Mouse (Mus musculus): ENCODE measurements around the gene Gm20388. TPM values are rescaled to one million over a fixed set of nuclear protein-coding genes. Genes with fewer than 3 reads are reported as not detected.

Gm20388 gene
- total RNA-seq, 2 experiments from 2014 or later = 1.9 to 2.0 TPM

DNA sequence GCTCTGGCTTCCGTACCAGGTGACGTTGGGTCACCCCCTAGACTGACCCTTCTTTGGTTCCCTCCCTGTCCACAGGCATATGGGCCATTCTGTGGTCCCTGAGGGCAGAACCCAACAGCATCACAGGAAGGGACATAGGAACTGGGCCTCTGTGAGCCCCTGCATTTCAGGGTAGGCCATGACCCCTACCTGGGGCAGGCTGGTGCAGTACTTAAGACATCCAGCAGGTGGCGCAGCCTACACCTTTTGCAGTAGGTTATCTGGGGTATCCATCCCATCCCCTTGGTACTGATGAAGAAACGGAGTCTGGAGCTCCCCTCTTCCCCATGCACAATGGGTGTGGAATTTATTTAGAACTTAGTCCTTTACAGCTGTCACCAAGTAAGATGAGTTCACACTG lies 1783.8 kb downstream of the Gm20388 start:
- peak; percentile 58 for DNase-seq

DNA sequence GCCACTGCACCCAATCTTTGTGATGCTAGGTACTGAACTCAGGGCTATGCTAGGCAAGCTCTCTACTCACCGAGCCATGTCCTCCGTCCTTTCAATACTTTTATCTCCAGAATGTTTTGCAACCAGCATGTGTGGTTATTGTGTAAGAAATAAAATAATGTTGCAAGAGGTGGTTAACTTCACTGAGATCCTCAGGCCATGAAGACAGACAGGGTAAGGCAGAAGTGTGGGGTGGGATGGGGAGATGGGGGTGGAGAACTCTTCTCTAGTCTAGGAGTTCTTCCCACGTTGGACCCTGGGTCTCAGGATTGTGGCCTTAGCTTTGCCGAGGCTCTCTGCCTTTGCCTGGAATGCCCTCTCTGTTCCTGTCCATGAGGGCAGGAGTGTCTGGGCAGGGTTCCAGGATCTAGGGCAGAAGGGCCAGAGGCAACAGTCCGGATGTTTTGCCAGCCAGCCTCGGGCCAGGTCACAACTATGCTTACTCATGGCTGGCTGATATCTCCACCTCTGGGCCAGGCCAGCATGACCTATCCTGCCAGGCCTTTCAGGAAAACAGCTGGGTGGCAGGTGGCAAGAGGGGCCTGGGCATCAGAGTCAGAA lies 1785.0 kb downstream of the Gm20388 start:
- peak; percentile 86 for DNase-seq

DNA sequence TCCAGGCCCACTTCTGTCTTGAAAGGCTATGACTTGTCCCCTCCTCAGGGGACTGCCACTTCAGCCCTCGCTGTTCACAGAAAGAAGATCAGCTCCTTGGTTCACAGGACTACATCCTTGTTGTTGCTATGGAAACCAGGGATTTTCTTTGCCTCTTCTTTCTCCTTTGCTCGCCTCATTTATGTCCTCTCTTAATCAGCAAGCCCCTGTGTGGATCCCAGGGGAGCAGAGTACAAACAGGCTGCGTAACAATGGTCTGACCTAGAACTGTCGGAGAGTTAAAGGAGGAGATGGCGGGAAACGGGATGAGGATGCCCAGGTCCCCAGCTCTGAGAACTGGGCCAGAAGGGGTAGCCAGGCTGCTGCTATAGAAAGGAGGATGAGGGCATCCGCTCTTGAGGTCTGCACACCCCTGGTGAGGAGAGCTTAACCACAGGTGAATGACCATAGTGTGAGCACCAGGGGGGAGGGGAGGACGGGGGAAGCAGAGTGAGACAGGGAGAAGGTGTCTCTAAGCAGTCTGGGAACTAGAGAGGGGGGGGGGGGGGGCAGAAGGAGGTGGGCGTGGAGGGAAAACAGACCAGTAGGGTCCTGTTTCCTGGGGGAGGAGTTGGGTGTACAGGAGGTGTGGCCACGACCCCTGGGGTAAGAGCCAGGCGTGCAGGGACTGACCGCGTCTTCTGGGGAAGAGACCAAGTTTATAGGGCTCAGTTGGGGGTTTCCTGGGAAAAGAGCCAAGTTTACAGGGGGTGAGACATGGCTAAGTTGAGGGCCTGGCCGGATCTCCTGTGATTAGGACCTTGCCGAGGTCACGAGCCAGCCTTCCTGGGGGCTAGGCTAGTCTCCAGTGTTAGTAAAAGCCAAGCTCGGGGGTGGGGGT lies 1787.3 kb downstream of the Gm20388 start:
- DNase-seq = no peak

DNA sequence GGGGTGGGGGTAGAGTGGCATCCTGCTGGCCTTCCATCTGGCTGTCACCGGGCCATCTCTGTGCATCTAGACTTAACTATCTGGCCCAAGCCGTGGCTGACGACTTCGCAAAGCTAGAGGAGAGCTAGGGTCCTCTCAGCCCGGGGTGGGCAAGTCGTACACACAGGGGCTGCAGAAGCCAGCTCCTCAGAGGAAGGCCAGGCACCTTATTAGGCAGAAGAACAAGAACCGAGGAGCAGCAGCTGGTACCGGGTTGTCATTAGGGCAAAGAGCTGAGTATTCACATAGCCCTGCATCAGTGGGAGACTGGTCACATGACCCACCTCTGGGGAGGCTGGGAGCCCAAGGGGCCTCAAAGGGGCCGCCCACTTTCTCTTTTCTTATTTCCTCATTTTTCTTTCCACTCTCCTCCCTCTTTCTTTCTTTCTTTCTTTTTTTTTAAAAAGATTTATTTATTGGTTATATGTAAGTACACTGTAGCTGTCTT lies 1788.0 kb downstream of the Gm20388 start:
- no peak for DNase-seq

DNA sequence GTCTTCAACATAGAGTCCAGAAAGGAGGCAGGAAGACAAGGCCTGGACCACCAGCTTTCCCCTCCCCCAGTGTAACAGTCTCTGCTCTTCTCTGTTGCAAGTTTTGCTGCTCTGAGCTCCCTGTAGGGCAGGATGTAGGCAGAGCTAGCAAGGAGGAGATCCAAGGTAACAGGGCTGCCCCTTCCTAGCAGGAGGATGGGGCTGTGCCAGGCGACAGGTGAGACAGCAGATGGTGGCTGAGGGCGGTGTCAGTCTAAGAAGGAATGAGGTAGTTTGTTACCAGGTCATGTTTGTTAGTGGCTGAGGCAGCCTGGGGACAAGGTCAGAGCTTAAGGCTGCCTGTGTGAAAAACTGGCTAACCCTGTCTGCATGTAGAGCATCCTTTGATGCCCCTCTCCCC lies 1789.3 kb downstream of the Gm20388 start:
- DNase-seq = no peak

DNA sequence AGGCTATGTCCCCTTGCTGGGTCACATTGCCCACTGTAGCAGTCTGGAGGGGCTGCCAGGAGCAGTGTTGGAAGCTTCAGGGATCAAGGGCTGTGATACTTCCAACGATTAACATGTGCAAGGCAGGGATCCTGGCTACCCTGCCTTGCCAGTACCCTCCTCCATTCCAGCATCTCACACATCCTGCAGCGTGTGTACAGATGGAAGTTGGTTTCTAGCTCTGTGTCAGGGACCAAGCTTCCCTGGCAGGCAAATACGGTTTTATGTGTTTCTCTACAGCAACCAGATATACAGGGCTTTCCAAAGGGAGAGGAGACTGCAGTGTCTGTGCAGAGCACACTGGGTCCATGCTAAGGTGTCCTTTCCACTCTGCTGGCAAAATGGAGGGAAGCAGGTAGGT lies 1794.5 kb downstream of the Gm20388 start:
- no peak for DNase-seq

DNA sequence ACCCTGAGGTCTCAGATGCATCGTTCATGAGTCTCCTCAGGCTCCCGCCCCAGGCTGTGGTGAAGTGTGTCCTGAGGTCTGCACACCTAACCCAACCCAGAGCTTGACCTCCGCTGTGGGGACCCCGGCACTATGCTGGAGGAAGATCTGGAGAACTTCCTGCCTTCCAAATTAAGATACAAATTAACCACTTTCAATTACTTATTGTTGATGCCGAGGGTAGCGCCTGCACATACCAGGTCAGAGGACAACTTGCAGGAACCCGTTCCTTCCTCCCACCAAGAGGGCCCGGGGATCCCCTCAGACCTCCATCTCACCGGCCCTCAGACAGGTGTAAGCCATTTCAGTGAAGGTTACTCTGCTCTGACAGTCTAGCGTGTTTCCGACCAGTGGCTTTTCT lies 1796.3 kb downstream of the Gm20388 start:
- DNase-seq = no peak

DNA sequence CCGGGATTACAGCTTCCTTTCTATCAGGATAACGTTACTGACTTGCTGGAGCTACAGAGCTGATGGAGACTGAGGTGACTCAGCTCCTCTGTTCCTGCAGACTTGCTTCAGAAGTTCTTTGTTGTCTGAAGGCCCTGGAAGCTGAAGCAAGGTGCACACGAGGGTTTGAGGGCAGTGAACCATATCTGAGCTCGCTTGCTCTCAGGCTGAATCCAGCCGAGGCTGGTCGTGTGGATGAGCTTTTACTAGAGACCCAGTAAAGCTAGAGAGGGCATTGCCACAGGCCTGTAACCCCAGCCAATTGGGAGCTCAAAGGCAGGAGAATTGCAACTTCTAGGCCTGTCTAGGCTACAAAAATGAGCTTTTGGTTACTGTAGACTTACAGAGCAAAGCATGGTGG lies 1797.8 kb downstream of the Gm20388 start:
- DNase-seq = no peak

DNA sequence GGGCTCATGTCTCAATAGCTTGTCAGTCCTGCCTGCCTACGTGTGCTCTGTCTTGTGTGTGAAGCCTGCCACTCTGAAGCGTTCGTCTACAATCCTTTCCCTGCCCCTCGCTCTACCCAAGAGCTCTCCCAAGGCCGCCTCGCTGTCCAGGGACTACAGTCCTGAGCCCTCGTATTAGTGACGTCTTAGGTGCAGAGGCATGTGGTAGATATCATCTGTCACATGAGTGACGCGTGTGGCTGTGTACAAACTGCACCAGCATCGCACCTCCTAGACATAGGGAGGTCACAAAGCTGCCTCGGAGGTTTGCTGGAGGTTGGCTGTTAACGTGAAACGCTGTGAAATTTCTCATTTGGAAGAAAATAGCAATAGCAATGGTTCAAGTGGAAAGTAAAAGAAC lies 1806.9 kb downstream of the Gm20388 start:
- DNase-seq = no peak

DNA sequence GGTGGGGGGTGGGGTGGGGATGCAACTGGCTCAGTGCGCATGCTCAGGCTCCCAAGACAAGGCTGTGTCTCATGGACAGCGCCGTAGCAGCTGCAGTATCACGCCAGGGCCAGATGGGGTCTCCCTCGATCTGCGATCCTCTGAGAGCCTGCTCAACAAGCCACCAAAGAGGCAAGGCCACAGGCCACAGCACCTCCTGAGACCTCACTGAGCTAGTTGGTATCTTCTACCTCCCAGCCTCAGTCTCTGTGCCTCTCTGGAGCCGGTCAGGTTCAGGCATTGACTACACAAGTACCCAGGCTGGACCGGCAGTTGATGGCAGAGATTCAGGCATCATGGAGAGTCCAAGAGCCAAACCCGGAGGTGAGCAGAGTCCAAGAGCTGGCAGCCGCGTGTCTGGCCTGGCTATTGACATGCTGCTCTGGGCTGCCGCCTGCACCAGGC lies 1807.4 kb downstream of the Gm20388 start:
- peak; percentile 89 for DNase-seq

DNA sequence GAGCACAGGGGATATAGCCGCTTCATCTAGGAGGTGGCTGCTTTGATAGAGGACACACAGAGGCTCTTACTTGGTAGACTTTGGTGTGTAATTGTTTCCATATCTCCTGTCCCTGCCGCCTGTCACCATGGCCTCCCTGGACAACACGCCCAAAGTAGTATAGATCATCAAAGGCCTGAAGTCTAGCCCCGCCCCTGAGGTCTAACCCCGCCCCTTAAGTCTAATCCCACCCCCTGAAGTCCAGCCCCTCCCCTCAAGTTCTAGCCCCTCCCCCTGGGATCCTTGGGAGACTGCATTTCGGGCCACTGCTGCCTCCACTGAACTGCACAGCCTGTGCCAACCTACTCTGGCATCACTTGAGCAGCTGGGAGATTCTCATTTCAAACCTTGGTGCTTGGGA lies 1808.3 kb downstream of the Gm20388 start:
- DNase-seq = no peak

DNA sequence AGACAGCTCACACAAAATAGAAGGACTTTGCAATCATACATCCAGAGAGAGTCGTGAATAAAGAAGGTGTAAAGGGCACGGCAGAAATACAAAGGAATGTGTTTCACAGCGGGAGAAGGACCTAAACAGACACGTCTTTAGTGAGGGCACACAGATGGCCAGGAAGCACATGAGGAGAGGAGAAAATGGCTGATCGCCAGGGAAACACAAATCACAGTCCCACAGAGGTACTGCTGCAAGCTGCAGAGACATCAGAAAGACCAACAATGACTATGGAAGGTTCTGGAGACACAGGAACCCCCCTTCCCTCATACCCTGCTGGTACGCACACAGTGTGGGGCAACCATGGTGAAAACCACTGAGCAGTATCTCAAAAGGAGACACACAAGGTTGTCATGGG lies 1810.4 kb downstream of the Gm20388 start:
- DNase-seq = no peak

DNA sequence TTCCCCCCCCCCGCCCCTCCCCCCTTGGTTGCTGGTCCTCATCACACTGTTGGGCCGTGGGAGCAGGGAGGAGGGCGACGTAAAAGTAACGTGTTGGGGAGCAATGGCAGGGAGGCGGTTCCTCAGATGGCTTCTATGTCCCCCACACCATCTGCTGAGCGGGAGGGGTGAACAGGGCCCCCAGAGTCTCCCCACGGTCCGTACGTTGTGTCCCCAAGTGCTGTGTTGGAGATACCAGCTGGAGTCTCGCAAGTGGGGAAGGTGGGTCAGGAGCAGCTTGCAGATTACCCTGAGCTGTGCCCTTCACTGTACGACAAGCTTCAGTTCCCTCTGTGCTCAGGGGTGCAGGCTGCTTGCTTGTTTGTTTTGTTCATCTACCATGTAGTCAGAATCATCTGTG lies 1813.2 kb downstream of the Gm20388 start:
- no peak for DNase-seq

DNA sequence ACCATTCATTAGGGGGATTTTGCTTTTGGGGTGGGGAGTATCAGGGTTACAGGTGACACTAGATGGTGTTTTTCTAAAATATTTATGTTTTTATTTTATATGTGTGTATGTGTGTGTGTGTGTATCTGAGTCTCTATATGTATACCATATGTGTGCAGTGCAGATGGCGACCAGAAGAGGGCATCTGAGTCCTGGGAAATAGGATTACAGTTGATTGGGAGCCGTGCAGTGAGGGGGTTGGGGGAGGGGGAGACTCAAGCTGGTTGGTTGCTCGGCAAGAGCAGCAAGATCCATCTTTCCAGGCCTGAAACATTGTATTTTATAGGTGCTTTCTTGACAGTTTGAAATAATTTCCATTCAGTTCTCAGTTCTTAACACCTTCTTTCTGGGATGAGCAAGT lies 1816.5 kb downstream of the Gm20388 start:
- DNase-seq = no peak

DNA sequence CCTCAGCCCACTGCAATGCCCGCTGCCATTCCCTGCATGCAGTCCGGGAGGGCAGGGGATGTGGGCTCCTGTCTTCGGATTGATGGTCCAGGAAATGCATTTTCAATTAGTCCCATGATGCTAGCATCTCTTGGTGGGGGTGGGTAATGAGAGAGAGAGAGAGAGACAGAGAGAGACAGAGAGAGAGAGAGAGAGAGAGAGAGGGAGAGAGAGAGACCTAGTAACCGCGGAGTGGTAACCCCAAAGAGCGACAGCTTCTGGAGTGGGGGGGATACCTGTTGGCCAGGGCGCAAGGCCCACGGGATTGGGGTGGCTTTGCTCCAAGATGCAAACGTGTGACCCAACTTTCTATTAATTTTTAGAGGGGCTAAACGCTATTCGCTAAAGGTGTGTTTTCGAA lies 1818.7 kb downstream of the Gm20388 start, which contains the start of gene Jph3:
Gene Jph3, plus strand, starts transcription at position 301 of the 400 bp plus-strand sequence.
- no peak for DNase-seq

DNA sequence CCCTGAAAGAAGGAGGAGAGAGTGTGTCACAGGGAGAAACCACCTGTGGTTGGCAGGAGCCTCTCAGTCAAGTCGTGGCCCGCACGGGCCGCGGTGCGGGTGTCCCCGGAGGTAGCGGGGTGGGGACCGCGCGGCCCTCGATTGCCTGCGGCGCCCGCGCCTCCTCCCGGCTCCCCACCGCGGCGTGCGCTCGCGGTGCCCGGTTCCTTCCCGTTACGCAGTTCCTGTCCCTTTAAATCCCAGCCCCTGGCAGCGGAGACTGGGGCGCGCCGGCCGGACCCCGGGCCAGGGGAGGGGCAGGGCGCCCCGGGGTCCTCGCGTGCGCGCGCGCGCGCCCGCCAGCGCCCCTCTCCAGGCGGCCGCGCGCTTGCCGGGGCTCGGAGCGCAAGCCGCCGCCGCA lies 1819.1 kb downstream of the Gm20388 start:
- no peak for DNase-seq

DNA sequence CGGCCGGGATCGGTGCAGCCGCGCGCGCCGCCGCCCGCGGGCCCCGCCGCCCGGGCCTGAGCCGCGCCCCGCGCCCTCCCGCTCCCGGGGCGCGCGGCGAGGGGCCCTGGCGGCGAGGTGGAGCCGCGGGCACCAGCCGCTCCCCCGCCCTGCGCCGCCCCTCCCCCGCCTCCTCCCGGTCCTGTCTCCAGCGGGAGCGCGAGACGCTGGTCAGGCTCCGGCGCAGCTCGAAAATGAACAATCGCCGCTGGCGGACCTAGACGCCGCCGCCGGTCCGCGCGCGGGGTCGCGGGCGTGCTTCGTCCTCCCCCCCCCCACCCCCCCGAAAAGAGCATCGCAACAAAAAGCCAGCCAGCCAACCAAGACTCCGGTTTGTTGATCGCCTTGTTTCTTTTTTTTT lies 1819.5 kb downstream of the Gm20388 start:
- DNase-seq = peak; percentile 19

DNA sequence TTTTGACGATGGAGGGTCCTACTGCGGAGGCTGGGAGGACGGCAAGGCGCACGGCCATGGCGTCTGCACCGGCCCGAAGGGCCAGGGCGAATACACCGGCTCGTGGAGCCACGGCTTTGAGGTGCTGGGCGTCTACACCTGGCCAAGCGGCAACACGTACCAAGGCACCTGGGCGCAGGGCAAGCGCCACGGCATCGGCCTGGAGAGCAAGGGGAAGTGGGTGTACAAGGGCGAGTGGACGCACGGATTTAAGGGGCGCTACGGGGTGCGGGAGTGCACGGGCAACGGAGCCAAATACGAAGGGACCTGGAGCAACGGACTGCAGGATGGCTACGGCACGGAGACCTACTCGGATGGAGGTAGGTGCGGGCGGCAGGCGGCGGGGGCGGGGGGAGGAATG lies 1820.0 kb downstream of the Gm20388 start:
- no peak for DNase-seq

DNA sequence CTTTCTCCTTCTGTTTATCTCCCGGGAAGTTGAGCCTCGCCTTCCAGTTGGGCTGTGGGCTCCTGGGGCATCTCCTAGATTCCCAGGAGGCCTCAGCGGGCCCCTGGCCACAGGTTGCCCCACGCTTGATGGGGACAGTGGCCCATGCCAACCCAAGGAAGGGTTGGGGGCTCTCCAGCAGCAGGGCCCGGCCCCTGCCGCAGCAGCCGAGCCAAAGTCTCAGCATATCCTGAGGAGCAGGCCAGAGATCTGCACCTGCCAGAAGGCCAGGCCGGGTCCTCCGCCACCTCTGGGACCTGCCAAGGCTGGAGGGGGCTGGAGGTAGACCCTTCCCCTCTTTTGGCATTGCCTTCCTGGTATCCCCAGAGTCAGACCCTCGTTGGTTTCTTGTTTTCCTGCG lies 1820.4 kb downstream of the Gm20388 start:
- no peak for DNase-seq

DNA sequence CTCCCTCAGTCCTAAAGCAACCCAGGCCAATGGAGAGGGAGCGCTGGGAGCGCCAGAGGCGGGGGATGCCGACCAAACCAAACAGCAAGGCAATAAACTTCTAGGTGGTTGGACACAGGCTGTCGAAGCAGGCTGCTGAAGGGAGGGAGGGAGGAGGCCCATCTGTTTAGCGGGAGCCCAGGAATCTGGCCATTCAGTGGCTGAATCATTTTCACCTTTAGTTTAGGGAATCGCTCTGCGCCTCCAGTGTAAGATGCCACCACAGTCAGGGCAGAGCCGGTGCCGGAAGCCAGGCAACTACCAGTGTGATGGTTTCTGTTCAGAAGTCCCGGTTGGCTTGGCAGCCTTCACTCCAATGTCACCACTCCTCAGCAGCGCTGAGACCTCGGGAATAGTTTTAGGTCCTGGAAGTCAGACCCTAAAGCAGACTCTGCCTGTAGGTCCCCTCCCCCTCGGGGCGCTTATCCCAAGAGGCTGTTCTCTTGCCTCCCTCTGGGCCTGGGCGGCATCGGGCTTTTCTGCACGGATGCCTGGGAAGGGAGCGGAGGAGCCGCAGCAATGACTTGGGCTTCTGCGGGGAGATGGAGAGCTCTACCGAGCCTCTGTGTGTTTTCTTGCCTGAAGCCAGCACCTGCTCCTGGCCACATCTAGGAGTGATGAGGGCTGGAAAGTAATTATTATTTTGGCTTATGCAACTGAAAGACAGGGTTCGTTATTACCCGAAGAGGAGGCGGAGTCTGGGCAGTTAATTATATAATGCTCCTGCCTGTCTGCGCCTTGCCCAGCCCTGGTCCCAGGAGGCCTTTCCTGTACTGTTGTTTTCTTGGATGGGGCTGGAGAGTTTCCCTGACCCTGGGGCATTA lies 1821.1 kb downstream of the Gm20388 start:
- DNase-seq = peak; percentile 8

DNA sequence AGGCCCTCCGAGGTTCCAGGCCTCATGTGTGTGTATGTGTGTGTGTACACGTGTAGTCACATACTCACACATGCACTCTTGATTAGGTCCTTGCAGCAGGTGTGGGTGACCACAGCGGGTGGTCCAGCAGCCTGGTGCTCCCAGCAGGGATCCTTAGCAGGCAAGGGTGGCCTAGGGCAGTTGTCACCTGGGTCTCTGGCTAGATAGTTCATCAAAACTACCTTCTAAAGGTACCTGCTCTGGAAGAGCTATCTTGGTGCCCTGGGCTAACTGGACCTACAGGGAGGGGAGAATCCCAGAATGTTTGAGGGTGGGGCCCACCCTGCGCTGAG lies 1821.7 kb downstream of the Gm20388 start:
- DNase-seq = no peak

DNA sequence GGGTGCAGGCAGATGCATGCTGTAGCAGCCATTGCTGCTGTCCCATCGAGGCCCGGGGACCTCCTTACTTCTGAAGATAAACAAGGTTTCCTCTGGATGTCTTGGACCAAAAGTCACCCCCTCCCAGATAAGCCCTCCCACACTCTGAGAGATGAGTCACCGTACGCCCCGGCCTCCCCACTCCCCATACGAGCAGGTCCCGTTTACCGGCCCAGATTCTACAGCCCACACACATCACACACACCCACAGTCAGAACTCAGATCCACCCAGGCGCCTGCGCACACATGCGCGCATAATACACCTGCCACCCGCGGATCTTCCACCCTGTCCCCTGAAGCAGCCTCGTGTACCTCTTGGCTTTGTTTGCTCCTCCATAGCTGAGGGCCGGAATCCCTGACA lies 1823.6 kb downstream of the Gm20388 start:
- DNase-seq = no peak

DNA sequence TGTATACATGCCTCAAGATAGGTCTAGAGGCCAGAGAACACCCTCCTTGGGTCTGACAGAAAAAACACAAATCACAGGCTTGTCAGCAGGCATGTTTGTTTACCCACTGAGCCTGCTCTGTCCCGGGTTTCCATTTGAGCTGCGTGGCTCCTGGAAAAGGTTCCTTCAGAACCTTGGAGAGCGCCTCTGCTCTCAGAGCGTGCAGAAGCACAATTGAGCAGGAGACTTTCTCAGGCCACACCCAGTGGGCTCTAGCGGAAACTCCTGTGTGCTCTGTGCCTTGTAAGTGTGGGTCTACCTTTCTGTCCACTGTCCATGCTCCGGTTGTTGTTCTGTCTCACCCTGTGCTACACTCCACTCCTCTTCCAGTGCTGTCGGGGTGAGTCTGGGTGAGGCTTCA lies 1825.6 kb downstream of the Gm20388 start:
- DNase-seq = peak; percentile 71
